Mouse (Mus musculus) heart, postnatal 0 days (tissue): ENCODE results near the gene Bnc1.

ENCODE experiments used
- CTCF ChIP-seq: IDR thresholded peaks from 2 replicates; pipeline ENCODE4 v1.5.1; 2016; ENCODE audit warnings: antibody characterized with exemption, control low read depth, low read depth
- EP300 ChIP-seq: IDR thresholded peaks from 2 replicates; pipeline ENCODE4 v1.6.1; 2016; ENCODE audit warnings: antibody characterized with exemption, low read depth

- TF ChIP-seq EP300, result no peak
- TF ChIP-seq CTCF, result no peak
Observed at GRCm38 (mm10) chr7:82011534-82012401, 19.7 kb upstream of the Bnc1 start.
